Mouse (Mus musculus) brain, embryonic 18.5 days (tissue): ENCODE results near the gene Olfr1022.

Experiments used
- DNase-seq: peaks from one replicate; pipeline ENCODE4 v3.0.0-alpha.2; 2012; ENCODE audit warnings: low read depth, low spot score

The Olfr1022 gene

GRCm38 (mm10) chr2:85868294-85868693, at the start of gene Olfr1022:
Gene Olfr1022 (plus strand): TSS chr2:85868594.
- DNase-seq = no peak

- no peak for DNase-seq
Measured at GRCm38 (mm10) chr2:85845383-85845782, 23.0 kb upstream of the Olfr1022 start, which contains the start of gene Olfr1019. Gene Olfr1019 (minus strand): TSS chr2:85845483.

- no peak for DNase-seq
Measured at GRCm38 (mm10) chr2:85846730-85847129, 21.7 kb upstream of the Olfr1022 start, which contains the start of gene Olfr1020. Gene Olfr1020 (plus strand): TSS chr2:85847030.

GRCm38 (mm10) chr2:85885340-85885739, 16.9 kb downstream of the Olfr1022 start, which contains the start of gene Olfr1023:
Gene Olfr1023 (plus strand): TSS chr2:85885640.
- no peak for DNase-seq

GRCm38 (mm10) chr2:85904952-85905351, 36.6 kb downstream of the Olfr1022 start, which contains the start of gene Olfr1024:
Gene Olfr1024 (minus strand): TSS chr2:85905052.
- no peak for DNase-seq

- no peak for DNase-seq
Measured at GRCm38 (mm10) chr2:85913197-85913596, 44.8 kb downstream of the Olfr1022 start.

- no peak for DNase-seq
Measured at GRCm38 (mm10) chr2:85914893-85915292, 46.5 kb downstream of the Olfr1022 start, which contains the start of gene Olfr1025-ps1. Gene Olfr1025-ps1 (plus strand): TSS chr2:85915193.
